Mouse (Mus musculus): ENCODE data around the gene Zfp146. TPM values are rescaled to one million over a fixed set of nuclear protein-coding genes. Genes with fewer than 3 reads are reported as not detected.
"Not testable (repeated sequence)": the region's sequence is repeated elsewhere in the genome, so short reads cannot be mapped to it uniquely, and the experiment has no call there.

The Zfp146 gene
- polyA plus RNA-seq, 1 experiment from 2014 or later = 12.6 TPM

DNA sequence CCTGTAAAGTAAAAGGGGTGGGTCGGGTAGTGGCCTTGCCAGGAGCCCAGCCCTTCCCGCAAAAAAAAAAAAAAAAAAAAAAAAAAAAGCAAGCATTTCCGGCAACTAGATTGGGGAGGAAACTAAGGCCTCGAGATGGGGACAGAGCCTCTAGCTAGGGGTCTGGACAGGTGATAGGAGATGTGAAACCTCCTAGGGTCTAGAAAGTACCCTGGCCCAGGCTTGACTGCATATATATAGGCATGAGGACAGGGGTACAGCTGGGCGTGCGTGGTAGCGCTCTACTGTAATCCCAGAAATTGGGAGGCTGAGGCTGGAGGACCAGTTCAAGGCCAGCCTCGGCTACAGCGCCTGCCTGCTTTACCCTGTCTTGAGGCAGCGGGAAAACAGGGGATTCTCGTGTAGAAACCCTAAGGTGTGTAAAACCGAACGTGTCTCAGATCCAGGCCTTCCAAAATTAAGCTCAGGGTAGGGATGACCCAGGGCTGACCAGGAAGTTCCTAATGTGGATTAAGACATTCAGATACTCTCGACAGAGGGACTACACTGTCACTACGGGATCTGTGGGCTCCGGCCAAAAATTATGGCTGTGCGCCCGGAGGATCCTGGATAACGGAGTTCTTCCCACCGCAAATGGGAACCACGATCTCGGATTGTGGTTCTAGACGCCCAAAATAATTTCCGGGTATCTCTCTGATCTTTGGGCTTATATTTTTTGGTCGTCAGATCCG is 24.7 kb upstream of the Zfp146 start:
- Histone ChIP-seq H3K27me3 (ENCODE audit: insufficient read depth, low read length) (no peaks in the 10 kb centered on the region), H3K4me2 (replicated peaks; ENCODE audit: low read depth, low read length) (peak overlapping the region; percentile 65), H3K4me3 (ENCODE audit: low read length) (peak overlapping the region; percentile 91), H3K4me1 (ENCODE audit: insufficient read depth, low read length) (peaks cover 27% of the 10 kb centered on the region), H3K9ac (replicated peaks; ENCODE audit: low read length) (peak overlapping the region; percentile 81), H3K27ac (ENCODE audit: low read length) (peak overlapping the region; percentile 89), H3K36me3 (ENCODE audit: insufficient read depth, low read length) (peaks cover 22% of the 10 kb centered on the region), H3K9me3 (ENCODE audit: low read length) (no peaks in the 10 kb centered on the region)
- peak; percentile 7; the same call in 1 of the 2 replicates for ATAC-seq (ENCODE audit: low FRiP score, low TSS enrichment)
- WGBS = under 1% methylated on average over 26 of the region's 26 CpGs

- no peaks in the 10 kb centered on the region for H3K27me3 ChIP-seq (ENCODE audit: insufficient read depth, low read length)
- H3K4me3 ChIP-seq (ENCODE audit: low read length) = peak overlapping the region; percentile 91
- WGBS = under 1% methylated on average over 26 of the region's 26 CpGs
- peaks cover 28% of the 10 kb centered on the region for H3K36me3 ChIP-seq (ENCODE audit: insufficient read depth, low read length)
- ATAC-seq (ENCODE audit: low FRiP score, low TSS enrichment) = peak; percentile 61
- peak overlapping the region; percentile 65 for H3K4me2 ChIP-seq (replicated peaks; ENCODE audit: low read depth, low read length)
- peak overlapping the region; percentile 89 for H3K27ac ChIP-seq (ENCODE audit: low read length)
- no peaks in the 10 kb centered on the region for H3K9me3 ChIP-seq (ENCODE audit: low read length)
- H3K4me1 ChIP-seq (ENCODE audit: insufficient read depth, low read length) = peaks cover 27% of the 10 kb centered on the region
- H3K9ac ChIP-seq (replicated peaks; ENCODE audit: low read length) = peak overlapping the region; percentile 81
Observed at GRCm38 (mm10) chr7:30193581-30194100, 24.1 kb upstream of the Zfp146 start.

DNA sequence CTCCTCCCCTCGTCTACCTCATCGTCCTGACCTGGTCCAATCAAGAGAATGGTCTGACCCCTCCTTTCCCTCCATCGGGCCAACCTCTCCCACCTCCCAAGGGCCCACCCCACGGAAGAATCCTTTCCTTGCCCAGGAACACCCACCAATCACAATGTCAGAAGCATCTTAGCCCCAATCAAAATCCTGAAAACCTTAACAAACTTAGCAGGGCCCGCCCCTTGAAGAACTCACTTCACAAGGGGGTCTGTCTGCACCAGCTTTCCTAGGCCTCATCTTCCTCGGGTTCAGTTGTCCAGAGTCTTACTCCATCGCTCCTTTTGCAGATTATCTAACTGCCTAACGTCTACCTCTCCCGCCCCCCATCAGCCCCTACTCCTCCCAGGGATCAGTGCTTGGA is 23.5 kb upstream of the Zfp146 start:
- WGBS = 22% methylated on average over 9 of the region's 9 CpGs
- Histone ChIP-seq H3K9ac (replicated peaks; ENCODE audit: low read length) (peak overlapping the region; percentile 81), H3K27ac (ENCODE audit: low read length) (peak overlapping the region; percentile 89), H3K36me3 (ENCODE audit: insufficient read depth, low read length) (peaks cover 35% of the 10 kb centered on the region), H3K9me3 (ENCODE audit: low read length) (no peaks in the 10 kb centered on the region), H3K27me3 (ENCODE audit: insufficient read depth, low read length) (no peaks in the 10 kb centered on the region), H3K4me1 (ENCODE audit: insufficient read depth, low read length) (peaks cover 21% of the 10 kb centered on the region), H3K4me2 (replicated peaks; ENCODE audit: low read depth, low read length) (peak overlapping the region; percentile 65), H3K4me3 (ENCODE audit: low read length) (peak overlapping the region; percentile 91)
- ATAC-seq (ENCODE audit: low FRiP score, low TSS enrichment) = no peak; the same call in 1 of the 2 replicates

DNA sequence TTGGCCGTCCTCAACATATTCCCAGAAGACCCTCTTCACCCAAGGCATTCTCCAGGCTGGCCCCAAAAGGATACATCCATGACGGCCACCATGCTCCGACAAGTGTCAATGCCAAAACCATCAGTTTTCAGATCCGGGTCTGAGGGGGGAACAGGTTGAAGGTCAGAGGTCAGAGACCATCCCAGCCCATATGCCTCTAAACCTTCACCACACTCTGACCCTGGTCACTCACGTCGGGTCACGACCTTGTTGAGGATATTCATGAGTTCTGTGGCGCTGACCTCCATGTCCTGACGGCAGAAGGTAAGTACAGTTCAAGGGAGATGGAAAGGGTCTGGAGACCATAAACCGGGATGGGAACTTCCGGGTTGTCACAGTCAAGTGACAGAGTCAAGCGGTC is 22.5 kb upstream of the Zfp146 start:
- WGBS = 86% methylated on average over 12 of the region's 12 CpGs
- Histone ChIP-seq H3K36me3 (ENCODE audit: insufficient read depth, low read length) (peaks cover 44% of the 10 kb centered on the region), H3K4me2 (replicated peaks; ENCODE audit: low read depth, low read length) (no peak overlapping the region), H3K4me1 (ENCODE audit: insufficient read depth, low read length) (peaks cover 17% of the 10 kb centered on the region), H3K9me3 (ENCODE audit: low read length) (no peaks in the 10 kb centered on the region), H3K9ac (replicated peaks; ENCODE audit: low read length) (no peak overlapping the region), H3K27me3 (ENCODE audit: insufficient read depth, low read length) (no peaks in the 10 kb centered on the region), H3K4me3 (ENCODE audit: low read length) (no peak overlapping the region), H3K27ac (ENCODE audit: low read length) (no peak overlapping the region)
- ATAC-seq (ENCODE audit: low FRiP score, low TSS enrichment) = no peak

GRCm38 (mm10) chr7:30189116-30189491 is 19.6 kb upstream of the Zfp146 start:
- H3K36me3 ChIP-seq (ENCODE audit: insufficient read depth, low read length) = peaks cover 55% of the 10 kb centered on the region
- no peaks in the 10 kb centered on the region for H3K9me3 ChIP-seq (ENCODE audit: low read length)
- ATAC-seq (ENCODE audit: low FRiP score, low TSS enrichment) = no peak
- no peak overlapping the region for H3K9ac ChIP-seq (replicated peaks; ENCODE audit: low read length)
- H3K4me3 ChIP-seq (ENCODE audit: low read length) = no peak overlapping the region
- 61% methylated on average over 4 of the region's 4 CpGs for WGBS
- H3K4me1 ChIP-seq (ENCODE audit: insufficient read depth, low read length) = peaks cover 17% of the 10 kb centered on the region
- no peak overlapping the region for H3K27ac ChIP-seq (ENCODE audit: low read length)
- no peak overlapping the region for H3K4me2 ChIP-seq (replicated peaks; ENCODE audit: low read depth, low read length)
- no peaks in the 10 kb centered on the region for H3K27me3 ChIP-seq (ENCODE audit: insufficient read depth, low read length)

DNA sequence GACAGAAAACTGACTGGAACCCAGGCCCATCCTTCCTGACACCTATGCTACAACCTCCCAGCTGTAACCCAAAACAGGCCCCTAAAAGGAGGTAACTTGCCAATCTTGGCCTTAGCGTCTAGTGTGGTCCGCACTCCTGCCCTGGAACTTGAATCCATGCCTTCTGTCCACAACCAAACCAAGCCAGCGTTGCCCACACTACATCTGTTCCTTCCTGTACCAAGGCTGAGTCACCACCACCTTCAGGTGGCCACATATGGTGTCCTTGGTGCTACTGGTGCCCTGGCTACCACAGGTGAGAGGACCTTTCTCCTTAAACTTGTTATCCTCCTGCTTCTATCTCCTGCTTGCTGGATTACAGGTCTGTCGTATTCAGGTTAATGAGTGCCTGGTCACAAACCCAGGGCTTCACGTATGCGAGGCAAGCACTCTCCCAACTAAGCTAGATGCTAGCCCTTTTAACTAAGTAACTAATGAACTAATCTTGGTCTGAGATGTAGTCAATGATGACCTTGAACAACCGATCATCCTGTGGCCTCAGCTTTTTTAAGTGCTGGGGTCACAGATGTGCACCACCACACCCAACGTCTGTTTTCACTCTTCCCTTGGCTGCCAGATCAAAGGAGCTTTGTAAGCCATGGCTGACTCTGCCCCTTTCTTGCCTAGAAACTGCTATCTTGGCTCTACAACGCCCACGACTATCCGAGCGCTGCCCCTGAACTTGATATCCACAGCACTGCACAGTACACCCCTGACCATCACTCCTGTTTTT is 19.0 kb upstream of the Zfp146 start:
- H3K27me3 ChIP-seq (ENCODE audit: insufficient read depth, low read length) = no peaks in the 10 kb centered on the region
- no peak overlapping the region for H3K4me2 ChIP-seq (replicated peaks; ENCODE audit: low read depth, low read length)
- H3K9ac ChIP-seq (replicated peaks; ENCODE audit: low read length) = no peak overlapping the region
- 66% methylated on average over 12 of the region's 12 CpGs for WGBS
- H3K27ac ChIP-seq (ENCODE audit: low read length) = no peak overlapping the region
- H3K4me3 ChIP-seq (ENCODE audit: low read length) = no peak overlapping the region
- H3K36me3 ChIP-seq (ENCODE audit: insufficient read depth, low read length) = peaks cover 55% of the 10 kb centered on the region
- no peaks in the 10 kb centered on the region for H3K9me3 ChIP-seq (ENCODE audit: low read length)
- no peak for ATAC-seq (ENCODE audit: low FRiP score, low TSS enrichment)
- H3K4me1 ChIP-seq (ENCODE audit: insufficient read depth, low read length) = peaks cover 21% of the 10 kb centered on the region

- peaks cover 10% of the 10 kb centered on the region; the same call in 1 of the 2 replicates for H3K4me1 ChIP-seq (ENCODE audit: insufficient read depth, low read length)
- H3K9ac ChIP-seq (replicated peaks; ENCODE audit: low read length) = peak overlapping the region; percentile 37; the same call in 1 of the 2 replicates
- H3K36me3 ChIP-seq (ENCODE audit: insufficient read depth, low read length) = peaks cover 37% of the 10 kb centered on the region
- H3K27me3 ChIP-seq (ENCODE audit: insufficient read depth, low read length) = no peaks in the 10 kb centered on the region
- H3K4me2 ChIP-seq (replicated peaks; ENCODE audit: low read depth, low read length) = no peak overlapping the region
- no peaks in the 10 kb centered on the region for H3K9me3 ChIP-seq (ENCODE audit: low read length)
- H3K27ac ChIP-seq (ENCODE audit: low read length) = no peak overlapping the region
- ATAC-seq (ENCODE audit: low FRiP score, low TSS enrichment) = no peak
- no peak overlapping the region for H3K4me3 ChIP-seq (ENCODE audit: low read length)
- 73% methylated on average over 13 of the region's 13 CpGs for WGBS
Observed at GRCm38 (mm10) chr7:30184641-30185348, 15.2 kb upstream of the Zfp146 start.

GRCm38 (mm10) chr7:30183879-30184289 is 14.3 kb upstream of the Zfp146 start, which contains the start of gene Cox7a1:
Gene Cox7a1, plus strand, starts transcription at chr7:30184144.
- peak within 1 kb of the TSS; percentile 54 for H3K4me2 ChIP-seq (replicated peaks; ENCODE audit: low read depth, low read length)
- peaks cover 10% of the 10 kb centered on the region; the same call in 1 of the 2 replicates for H3K4me1 ChIP-seq (ENCODE audit: insufficient read depth, low read length)
- peak within 1 kb of the TSS; percentile 37; the same call in 1 of the 2 replicates for H3K9ac ChIP-seq (replicated peaks; ENCODE audit: low read length)
- WGBS = 1% methylated on average over 11 of the region's 11 CpGs
- peak within 1 kb of the TSS; percentile 31 for H3K4me3 ChIP-seq (ENCODE audit: low read length)
- peaks cover 29% of the 10 kb centered on the region for H3K36me3 ChIP-seq (ENCODE audit: insufficient read depth, low read length)
- no peaks in the 10 kb centered on the region for H3K27me3 ChIP-seq (ENCODE audit: insufficient read depth, low read length)
- peak; percentile 76 for ATAC-seq (ENCODE audit: low FRiP score, low TSS enrichment)
- no peaks in the 10 kb centered on the region for H3K9me3 ChIP-seq (ENCODE audit: low read length)
- no peak within 1 kb of the TSS; the same call in 1 of the 2 replicates for H3K27ac ChIP-seq (ENCODE audit: low read length)

GRCm38 (mm10) chr7:30183189-30183588 is 13.6 kb upstream of the Zfp146 start:
- not testable (repeated sequence) for H3K27me3 ChIP-seq (ENCODE audit: insufficient read depth, low read length); H3K4me2 ChIP-seq (replicated peaks; ENCODE audit: low read depth, low read length); H3K9ac ChIP-seq (replicated peaks; ENCODE audit: low read length); ATAC-seq (ENCODE audit: low FRiP score, low TSS enrichment); H3K27ac ChIP-seq (ENCODE audit: low read length); H3K4me3 ChIP-seq (ENCODE audit: low read length); H3K9me3 ChIP-seq (ENCODE audit: low read length)
- Histone ChIP-seq H3K4me1 (ENCODE audit: insufficient read depth, low read length) (peaks cover 10% of the 10 kb centered on the region; the same call in 1 of the 2 replicates), H3K36me3 (ENCODE audit: insufficient read depth, low read length) (peaks cover 29% of the 10 kb centered on the region)
- 77% methylated on average over 6 of the region's 7 CpGs for WGBS

Data from kidney, embryonic 16.5 days (tissue).